Mouse (Mus musculus): ENCODE data around the gene Dnaaf5.

The Dnaaf5 gene

DNA sequence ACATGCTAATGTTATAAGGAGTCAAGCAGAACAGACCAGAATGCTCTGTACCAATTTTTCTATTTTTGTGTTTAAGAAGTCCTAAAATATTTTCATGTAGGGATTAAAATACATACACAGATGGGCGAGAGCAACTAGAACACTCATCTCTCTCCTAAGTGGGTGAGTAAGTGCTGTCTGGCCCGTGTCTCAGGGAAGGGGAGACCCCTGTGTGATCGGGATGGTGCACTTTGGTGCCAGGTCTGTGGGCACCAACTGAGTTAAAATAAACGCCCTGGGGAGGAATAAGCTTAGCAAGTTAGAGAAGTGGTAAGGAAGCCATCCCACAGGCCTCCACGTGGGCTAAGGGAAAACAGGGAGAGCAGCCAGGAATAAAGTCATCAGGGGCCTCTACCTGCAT lies 40.9 kb downstream of the Dnaaf5 start:
- no peak for DNase-seq (ENCODE audit: low read depth, low spot score)

DNA sequence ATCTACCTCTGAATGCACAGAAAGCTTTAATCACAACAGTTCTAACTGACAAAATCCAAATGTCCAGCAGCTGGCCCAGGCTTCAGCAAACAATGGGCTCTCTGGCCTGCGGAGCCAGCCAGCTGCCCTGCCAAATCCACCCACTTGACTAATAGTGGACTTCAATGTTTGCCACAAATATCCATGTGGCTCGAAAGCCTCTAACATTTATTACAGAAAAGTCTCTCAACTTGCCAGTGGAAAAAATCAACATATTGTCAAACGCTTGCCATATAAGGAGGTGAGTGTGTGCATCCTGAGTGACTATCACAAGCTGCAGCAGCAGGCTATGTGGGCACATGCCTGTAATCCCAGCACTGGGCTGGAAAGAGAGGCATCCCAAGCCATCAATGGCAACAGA lies 48.8 kb downstream of the Dnaaf5 start:
- DNase-seq (ENCODE audit: low read depth, low spot score): no peak

DNA sequence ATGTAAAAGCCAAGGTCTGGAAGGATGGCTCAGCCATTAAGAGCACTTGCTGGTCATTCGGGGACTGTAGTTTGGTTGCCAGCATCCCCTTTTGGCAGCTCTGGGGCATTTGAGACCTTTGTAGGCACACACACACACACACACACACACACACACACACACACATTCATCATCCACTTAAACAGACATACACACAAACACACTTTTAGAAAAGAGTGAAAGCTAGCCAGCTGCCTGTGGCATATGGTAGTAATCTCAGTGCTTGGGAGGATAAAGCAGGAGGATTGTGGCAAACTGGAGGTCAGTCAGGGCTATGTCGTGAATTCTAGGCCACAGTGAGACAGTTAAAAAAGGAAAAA lies 49.6 kb downstream of the Dnaaf5 start:
- DNase-seq (ENCODE audit: low read depth, low spot score): no peak

DNA sequence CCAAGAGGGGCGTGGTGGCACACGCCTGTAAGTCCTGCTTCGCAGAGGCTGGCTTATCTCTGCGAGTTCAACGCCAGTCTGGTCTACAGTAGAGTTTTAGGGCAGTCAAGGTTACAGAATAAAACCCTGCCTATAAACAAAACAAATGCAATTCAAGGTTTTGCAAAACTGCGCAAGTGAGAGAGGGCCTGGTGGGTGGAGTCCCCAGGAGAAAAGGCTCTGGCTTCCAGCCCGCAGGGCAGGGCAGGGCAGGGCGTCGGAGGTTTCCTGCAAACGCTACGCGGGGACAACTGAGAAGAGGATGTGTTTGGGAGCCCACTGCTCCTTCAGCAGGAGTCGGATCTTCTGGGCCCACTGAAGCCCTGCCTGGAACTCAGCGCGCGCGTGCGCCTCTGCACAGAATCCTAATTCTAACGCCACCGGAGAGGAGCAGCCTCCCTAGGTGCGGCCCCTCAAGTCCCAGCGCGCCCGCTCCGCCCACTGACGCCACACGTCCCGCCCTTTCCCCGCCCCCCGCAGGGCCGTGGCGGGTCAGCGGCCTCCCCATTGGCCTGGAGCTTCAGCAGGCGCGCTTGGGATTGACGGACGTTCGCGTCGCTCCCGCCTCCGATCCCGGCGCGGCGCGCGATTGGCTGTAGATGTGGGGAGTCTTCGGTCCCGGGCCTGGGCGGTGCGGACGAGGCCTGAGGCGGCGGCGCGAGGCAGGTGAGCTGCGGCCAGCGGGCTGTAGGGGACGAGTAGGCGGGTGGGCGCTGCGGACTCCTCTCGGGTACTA lies 50.2 kb downstream of the Dnaaf5 start, which contains the start of gene Sun1:
Gene Sun1, plus strand, starts transcription at position 643 of the 775 bp plus-strand sequence.
- DNase-seq (ENCODE audit: low read depth, low spot score): peak; percentile 97

DNA sequence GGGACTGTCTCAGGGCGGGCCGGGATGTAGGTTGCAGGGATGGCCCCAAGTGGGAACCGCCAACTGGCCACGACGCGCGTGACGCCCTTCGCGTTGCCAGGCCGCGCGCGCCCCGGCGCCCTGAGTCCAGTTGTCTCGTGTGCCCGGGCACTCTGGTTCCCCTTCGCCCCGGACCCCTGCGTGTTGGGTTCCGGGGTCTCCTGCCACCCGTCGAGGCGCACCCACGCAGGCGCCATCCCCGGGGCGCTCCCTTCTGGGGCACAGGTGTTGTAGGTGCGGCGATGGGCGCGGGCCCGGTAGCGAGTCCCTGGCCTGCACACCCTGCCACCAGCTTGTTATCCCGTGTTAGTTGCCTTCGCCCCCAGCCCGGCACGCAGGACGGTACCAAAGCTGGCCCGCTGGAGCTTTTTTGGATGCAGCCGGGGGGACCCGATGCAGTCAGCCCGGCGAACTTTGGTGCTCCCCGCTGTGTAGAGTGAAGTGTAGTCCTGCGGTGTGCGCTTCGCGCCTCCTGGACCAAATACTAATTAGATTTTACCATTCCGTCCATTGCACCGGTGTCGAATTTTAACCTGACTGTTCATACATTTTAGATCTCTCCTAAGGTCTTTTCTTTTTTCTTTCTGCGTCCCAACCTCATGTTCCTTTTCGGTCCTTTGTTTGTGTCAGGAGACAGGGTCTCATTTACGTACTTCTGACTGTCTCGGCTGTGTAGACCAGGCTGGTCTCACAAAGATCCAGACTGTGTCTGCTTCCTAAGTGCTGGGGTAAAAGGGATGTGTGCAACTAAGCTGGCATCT lies 50.9 kb downstream of the Dnaaf5 start:
- DNase-seq (ENCODE audit: low read depth, low spot score): peak; percentile 8

DNA sequence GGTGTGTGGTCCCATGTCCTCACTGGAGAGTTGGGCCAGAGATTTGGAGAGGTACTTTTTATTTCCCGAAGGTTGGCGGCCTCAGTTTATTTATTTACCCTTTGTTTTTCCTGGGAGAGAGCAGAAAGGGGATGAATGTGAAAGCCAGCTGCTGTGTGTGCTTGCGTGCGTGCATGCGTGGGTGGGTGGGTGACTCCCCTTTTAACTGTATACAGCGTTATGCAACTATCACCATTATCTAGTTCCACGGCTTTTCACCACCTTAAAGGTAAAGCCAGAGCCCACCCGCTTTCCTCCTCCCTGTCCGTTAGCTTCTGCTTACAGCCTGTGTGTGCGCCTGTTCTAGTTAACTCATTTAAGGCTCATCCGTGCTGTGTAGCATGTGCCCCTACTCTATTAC lies 52.1 kb downstream of the Dnaaf5 start:
- no peak for DNase-seq (ENCODE audit: low read depth, low spot score)

DNA sequence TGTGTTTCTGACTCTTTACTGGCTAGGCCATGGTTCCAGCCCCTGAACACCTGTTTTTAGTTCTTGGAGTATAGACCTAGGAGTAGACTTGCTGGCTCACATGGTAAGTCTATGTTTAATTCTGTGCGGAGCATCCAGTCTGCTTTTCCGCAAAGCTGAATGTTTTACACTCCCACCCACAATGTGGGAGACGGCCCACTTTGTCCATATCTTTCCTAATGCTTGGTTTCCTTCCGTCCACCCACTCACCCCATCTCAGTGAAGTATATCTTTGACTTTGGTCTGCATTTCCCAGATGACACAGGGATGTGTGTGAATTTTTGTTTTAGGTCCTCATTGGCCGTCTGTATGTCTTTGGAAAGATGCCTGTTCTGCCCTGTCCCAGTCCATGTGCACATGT lies 53.3 kb downstream of the Dnaaf5 start:
- no peak for DNase-seq (ENCODE audit: low read depth, low spot score)

DNA sequence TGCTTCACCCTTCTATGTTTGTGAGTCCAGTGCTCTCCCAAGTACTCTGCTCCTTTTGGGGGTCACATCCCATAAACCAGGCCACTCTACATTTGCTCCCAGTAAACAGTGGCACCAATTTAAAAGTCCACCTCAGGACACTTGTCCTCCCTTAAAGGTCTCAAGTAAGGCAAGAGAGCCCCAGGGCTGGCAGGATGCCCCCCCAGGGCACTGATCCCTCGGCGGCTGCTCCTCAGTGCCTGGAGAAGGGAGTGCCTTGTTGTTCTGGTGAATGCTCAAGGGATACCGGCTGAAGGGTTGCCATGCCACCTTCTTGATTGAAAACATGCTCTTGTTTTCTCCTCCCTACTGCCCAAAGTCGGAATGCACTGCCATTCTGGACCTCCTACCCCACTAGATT lies 56.1 kb downstream of the Dnaaf5 start:
- no peak for DNase-seq (ENCODE audit: low read depth, low spot score)

DNA sequence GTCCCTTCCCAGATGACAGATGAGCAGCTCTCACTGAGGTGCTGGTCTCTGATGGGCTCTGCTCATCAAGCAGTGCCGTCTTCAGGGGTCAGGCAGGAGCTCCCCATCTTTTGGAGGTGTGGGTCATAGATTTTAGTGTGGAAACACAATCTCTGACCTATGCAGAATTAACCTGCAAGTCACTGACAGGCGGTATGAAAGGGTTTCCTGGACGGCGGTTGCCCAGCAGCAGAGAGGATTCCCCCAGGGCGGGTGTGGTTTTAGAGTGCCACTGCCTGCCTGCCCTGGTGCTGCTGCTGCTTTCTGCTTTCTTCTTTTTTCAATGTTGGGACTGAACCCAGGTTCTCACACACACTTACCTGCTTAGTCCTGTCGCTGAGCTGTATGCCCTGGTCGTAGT lies 56.5 kb downstream of the Dnaaf5 start:
- DNase-seq (ENCODE audit: low read depth, low spot score): no peak

DNA sequence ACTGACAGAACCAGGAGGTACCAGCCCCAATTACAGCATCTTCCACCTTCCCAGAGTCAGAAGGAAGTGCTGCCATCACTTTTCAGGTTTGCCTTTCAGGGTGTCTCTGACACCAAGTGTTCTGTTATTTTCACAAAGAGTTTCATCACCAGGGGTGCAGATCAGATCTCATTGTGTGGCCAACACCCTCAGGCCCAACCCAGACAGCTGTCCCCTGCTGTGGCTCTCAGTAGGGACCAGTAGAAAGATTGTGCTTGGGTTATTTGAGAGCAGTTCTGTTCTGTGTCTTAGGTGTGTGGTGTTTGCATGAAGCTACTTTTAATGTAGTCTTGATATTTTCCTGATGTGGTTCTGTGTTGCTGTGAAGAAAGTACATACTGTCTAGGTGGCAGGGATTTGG lies 58.2 kb downstream of the Dnaaf5 start:
- DNase-seq (ENCODE audit: low read depth, low spot score): no peak

DNA sequence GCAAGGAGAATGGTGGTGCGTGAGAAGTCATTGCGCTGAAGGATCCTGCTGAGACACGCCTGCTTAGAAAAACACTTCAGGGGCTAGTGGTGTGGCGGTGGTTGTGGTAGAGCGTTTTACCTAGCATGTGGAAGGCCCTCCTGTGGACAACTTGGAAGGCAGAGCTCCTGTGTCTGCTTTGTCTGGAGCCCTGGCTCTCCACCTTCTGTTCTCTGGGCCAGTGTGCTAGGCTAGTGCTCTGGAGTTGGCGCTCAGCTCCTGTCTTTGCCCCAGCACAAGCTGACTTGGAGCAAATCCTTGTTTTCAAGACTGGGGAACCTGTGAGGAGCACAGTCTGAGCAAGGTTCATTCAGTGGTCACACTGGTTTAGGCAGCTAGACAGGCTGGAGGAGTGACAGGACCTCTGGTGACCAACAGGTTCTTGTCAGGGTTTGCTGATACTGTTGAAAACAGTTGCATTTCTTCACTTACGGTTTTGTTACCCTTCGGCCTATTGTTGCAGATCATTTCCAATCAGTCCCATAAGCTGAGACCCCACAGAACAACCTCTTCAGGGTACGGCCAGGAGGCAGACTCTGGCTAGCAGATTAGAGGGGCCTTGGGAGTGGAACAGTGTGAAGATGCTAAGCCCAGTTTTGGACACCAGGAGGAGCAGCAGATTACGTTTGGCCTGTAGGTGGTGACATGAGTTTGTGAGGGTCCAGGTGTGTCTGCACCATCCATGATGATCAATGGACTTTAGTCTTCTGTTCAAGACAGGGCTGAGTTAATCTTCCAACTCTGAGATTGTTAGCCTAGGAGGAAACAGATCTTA lies 59.1 kb downstream of the Dnaaf5 start:
- DNase-seq (ENCODE audit: low read depth, low spot score): no peak

DNA sequence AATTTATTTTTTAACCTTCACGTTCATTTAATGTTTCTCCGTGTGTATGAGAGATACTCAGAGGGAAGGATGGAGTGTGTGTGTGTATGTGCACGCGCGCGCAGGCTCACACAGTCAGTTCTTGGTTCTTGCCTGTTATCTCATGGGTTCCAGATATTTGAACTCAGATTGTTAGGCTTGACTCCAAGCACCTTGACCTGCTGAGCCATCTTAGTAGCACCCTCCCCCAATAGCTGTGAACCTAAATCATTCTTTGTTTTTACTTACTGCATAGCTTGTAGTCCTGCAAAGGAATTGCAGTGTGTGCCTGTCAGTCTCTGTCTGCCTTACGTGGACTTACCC lies 59.6 kb downstream of the Dnaaf5 start:
- no peak for DNase-seq (ENCODE audit: low read depth, low spot score)

DNA sequence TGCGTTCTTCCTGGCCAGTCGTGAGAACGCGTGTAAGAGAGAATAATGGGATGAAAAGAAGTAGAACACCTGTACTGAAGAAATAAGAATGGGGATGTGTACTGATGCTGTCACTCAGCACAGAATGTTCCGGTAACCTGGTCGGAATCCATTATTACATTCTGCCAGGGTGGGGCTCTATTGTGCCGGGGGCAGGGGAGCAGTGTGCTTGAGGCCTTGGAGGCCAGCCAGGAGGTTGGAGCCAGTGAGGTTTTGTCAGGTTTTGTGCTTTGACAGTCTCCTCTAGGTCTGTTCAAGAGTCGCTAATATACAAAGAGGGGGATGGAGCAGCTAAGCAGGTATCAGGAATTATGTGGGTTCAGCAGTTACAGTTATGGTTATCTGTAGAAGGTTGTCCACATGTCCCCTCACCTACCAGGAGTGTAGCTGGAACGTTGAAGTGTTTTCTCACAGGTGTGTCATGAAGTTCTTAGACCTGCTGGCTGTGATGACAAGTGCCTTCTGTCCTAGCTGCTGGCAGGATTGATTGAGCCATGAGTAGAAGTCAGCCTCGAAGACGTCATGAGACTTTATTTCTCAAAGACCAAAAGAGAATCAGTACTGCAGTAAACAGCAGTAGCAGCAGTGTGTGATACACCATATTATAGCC lies 61.8 kb downstream of the Dnaaf5 start:
- DNase-seq (ENCODE audit: low read depth, low spot score): no peak

DNA sequence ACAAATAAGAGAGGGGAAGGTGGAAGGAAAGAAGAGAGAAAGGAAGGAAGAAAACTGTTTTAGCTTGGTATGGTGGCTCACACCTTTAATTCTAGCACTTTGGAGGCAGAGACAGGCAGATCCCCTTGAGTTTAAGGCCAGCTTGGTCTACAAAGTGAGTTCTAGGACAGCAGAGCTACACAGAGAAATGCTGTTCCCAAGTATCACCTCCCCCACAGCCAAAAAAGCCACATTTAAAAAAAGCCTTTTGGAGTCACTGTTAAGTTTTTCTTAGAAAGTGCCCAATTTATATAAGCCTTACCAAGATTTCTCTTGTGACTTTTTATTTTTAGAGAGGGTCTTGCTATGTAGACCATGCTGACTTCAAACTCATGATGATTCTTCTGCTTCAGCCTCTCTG lies 64.3 kb downstream of the Dnaaf5 start:
- DNase-seq (ENCODE audit: low read depth, low spot score): no peak

DNA sequence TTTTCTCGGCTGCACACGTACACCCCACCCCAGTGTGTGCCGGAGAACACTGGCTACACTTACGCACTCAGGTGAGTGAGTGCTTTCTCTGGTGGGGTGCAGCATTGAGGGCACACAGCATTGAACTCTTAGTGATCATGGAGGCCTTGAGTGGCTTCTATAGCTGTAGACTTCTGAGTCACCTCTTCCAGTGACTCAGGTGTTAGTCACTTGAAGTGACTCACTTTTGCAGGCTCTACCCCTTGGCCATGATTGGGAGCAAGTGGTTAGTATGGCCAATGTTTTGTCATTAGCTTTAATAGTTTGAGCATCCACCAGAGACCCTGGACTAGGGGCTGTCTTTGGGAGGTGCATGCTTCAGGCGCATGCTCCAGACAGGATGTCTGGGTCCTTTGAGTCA lies 65.2 kb downstream of the Dnaaf5 start:
- no peak for DNase-seq (ENCODE audit: low read depth, low spot score)

DNA sequence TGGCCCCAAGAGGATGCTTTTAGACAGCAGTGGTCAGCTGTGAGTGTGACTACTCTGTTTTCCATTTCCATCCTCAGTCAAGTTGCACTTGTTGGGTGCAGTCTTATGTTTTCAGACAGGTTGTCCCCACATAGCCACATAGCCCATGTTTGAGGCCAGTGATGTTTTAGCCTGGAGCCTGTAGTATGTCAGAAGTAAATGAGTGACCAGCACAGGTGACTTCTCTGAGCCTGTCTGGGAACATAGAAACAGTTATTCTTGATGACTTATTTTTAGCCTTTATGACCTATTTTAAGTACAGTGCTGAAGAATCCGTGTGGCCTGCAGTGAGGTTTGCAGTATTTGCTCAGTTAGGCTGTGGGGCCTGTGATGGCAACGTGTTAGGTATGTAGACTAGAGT lies 66.1 kb downstream of the Dnaaf5 start:
- DNase-seq (ENCODE audit: low read depth, low spot score): no peak

DNA sequence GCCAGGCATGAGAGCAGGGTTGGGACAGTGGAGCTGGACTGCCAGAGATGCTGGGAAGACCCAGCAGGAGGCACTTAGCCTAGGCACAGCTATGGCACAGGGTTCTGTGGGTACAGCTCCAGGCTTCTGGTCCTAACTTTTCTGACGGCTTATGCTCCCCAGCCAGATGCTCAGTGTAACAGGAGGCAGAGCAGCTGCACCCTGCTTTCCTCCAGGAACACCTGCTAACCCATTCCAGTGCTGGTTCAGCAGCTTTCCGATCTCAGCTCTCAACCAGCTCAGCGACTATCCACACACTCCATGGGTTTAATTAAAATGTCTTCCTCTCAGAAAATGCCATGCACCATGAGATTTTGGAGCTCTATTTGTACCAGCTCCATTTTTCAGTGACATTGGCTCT lies 66.8 kb downstream of the Dnaaf5 start:
- DNase-seq (ENCODE audit: low read depth, low spot score): no peak

DNA sequence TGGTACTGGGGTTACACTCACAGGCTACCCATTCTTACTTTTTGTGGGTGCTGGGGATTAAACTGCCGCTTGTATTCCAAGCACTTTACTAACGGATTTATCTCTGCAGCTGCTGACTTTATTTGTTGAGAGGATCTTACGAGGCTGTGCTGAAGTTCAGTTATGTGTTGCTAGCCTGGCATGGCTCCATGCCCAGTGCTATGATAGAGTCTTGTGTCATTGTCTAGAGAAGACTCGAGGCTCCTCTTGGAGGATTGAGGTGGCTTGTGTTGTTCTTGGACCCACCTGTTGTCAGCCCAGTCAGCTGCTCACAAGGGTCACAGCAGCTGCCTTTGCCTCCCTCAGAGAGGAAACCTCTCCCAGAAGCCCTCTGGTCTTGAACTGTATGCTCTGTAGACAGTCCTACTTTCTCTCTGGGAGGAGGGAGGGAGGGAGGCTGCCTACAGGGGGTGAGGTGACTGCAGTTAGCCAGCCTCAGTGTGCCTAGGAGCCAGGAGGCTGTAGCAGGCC lies 70.0 kb downstream of the Dnaaf5 start:
- DNase-seq (ENCODE audit: low read depth, low spot score): no peak

DNA sequence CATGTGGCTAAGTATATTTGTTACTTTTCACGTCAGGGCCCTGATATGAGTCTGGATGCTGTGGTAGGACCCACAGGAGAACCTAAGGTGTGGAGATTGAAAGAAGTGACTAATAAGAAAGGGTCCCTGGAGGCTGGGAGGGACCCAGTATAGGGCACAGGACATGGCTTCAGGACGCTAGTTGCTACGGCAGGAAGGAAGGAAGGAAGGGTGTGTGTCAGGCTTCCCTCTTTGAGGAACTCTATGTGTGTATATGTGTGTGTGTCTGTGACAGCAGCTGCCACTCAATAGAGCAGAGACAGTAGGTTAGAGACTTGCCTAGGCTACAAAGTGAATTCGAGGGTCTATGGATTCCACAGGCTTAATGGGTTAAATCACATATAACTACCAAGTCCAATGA lies 70.6 kb downstream of the Dnaaf5 start:
- DNase-seq (ENCODE audit: low read depth, low spot score): no peak

DNA sequence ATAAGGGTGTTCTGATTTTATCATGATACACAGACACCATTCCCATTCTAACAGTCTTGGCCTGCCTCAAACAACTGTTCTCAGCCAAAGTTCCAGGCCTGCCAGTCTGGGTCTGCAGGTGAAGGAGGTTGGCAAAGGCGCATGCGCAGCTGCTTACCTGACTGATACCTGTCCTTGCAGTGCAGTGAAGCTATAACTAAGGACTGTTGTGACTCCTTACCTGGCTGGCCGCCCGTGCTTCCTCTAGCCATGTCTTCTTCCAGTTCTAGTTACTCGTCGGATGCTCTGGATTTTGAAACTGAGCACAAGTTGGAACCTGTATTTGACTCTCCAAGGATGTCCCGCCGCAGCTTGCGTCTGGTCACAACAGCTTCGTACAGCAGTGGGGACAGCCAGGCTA lies 73.3 kb downstream of the Dnaaf5 start:
- DNase-seq (ENCODE audit: low read depth, low spot score): no peak

DNA sequence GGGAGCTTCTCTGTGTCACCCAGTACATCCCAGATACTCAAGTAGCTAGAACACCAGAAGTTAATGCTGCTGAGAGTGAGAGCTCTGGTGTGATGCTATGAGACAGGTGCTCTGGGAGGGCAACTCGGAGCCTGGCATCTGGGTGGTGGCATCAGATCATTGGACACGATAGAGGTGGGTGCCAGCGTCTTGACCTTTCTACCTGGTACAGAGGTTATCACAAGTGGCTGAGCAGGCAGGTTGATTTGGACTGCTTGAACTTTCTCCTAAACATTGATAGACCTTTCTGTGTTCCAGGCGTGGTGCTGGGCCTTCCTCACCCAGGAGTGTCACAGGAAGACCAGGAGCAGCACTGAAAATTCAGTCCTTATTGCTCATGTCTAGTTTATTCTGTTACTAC lies 77.2 kb downstream of the Dnaaf5 start:
- DNase-seq (ENCODE audit: low read depth, low spot score): no peak

DNA sequence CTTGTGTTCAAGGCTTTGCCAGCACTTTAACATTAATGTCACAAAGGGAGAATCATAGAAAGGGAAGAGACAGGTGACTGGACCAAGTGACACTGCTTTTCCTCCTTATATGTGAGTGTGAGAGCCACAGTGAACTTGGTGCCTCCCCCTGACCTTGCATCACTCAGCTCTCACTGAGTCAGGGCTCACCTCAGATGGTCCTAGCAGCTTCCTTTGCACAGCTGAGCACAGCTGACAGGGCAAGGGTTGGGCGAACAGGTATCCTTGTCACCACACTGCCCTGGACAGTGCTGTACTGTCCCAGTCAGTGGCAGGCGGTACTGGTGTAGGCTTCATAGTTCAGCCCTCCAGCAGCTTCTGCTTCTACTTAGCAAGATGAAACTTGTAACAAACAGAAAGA lies 77.6 kb downstream of the Dnaaf5 start:
- DNase-seq (ENCODE audit: low read depth, low spot score): no peak
